Mouse (Mus musculus) midbrain, embryonic 12.5 days (tissue): ENCODE results near the gene Rnf169. TPM values are rescaled to one million over a fixed set of nuclear protein-coding genes. Genes with fewer than 3 reads are reported as not detected.
"Not testable (repeated sequence)": the region's sequence is repeated elsewhere in the genome, so short reads cannot be mapped to it uniquely, and the experiment has no call there.

Experiments used
- ATAC-seq: fragments of 200-750 bp; cut with Nextera tagmentation; 2 replicates; pipeline ENCODE4 v1.8.0; 2017; ENCODE audit warnings: low read depth, moderate TSS enrichment, moderate library complexity; ENCODE audit not compliant: low FRiP score
- H3K27ac ChIP-seq: fragments of 300-500 bp; sonication (generic); replicated peaks from 2 replicates; pipeline ENCODE4 v1.5.1; 2016; ENCODE audit warnings: mild to moderate bottlenecking
- H3K27me3 ChIP-seq: fragments of 300-500 bp; sonication (generic); 2 replicates; pipeline ENCODE4 v1.6.1; 2016; ENCODE audit warnings: mild to moderate bottlenecking
- H3K36me3 ChIP-seq: fragments of 300-500 bp; sonication (generic); 2 replicates; pipeline ENCODE4 v1.6.1; 2016
- H3K4me1 ChIP-seq: fragments of 300-500 bp; sonication (generic); 2 replicates; pipeline ENCODE4 v1.6.1; 2016
- H3K4me2 ChIP-seq: fragments of 300-500 bp; sonication (generic); replicated peaks from 2 replicates; pipeline ENCODE4 v1.6.1; 2016; ENCODE audit warnings: mild to moderate bottlenecking, moderate library complexity
- H3K4me3 ChIP-seq: fragments of 300-500 bp; sonication (generic); 2 replicates; pipeline ENCODE4 v1.5.1; 2016; ENCODE audit warnings: mild to moderate bottlenecking
- H3K9ac ChIP-seq: fragments of 300-500 bp; sonication (generic); replicated peaks from 2 replicates; pipeline ENCODE4 v1.6.1; 2016; ENCODE audit warnings: mild to moderate bottlenecking, moderate library complexity
- H3K9me3 ChIP-seq: fragments of 300-500 bp; sonication (generic); 2 replicates; pipeline ENCODE4 v1.6.1; 2016; ENCODE audit warnings: mild to moderate bottlenecking
- WGBS: fragments of 180-500 bp; shearing (Covaris S2); methylation state at CpG from one replicate; pipeline ENCODE4 v1.1.7; 2016; 5-methylcytosine and 5-hydroxymethylcytosine counted together
- polyA plus RNA-seq: library from polyadenylated mRNA; unstranded; fragments of >200 nt; fragmentation: Nextera tagmentation; extraction: Ambion mirVana; gene quantifications from 2 replicates; pipeline ENCODE4 v1.2.1, GENCODE M21; 2016

Gene Rnf169
- polyA plus RNA-seq, 1 experiment from 2014 or later = 7.4 TPM

GRCm38 (mm10) chr7:99960571-99960970 lies 19.7 kb downstream of the Rnf169 start:
- not testable (repeated sequence) for ATAC-seq, H3K9ac ChIP-seq, H3K36me3 ChIP-seq, H3K27me3 ChIP-seq, H3K4me2 ChIP-seq, H3K27ac ChIP-seq, H3K9me3 ChIP-seq, H3K4me3 ChIP-seq
- WGBS = 96% methylated on average over 2 of the region's 2 CpGs
- peaks cover 12% of the 10 kb centered on the region for H3K4me1 ChIP-seq

GRCm38 (mm10) chr7:99957226-99957965 lies 22.9 kb downstream of the Rnf169 start:
- no peaks in the 10 kb centered on the region for H3K27me3 ChIP-seq
- ATAC-seq = no peak
- H3K4me3 ChIP-seq = no peak overlapping the region
- H3K9ac ChIP-seq = no peak overlapping the region
- H3K4me1 ChIP-seq = no peaks in the 10 kb centered on the region
- 83% methylated on average over 12 of the region's 12 CpGs for WGBS
- no peaks in the 10 kb centered on the region for H3K36me3 ChIP-seq
- no peak overlapping the region for H3K4me2 ChIP-seq
- no peak overlapping the region for H3K27ac ChIP-seq
- no peaks in the 10 kb centered on the region for H3K9me3 ChIP-seq

GRCm38 (mm10) chr7:99956095-99956494 lies 24.2 kb downstream of the Rnf169 start:
- Histone ChIP-seq H3K9me3 (no peaks in the 10 kb centered on the region), H3K4me2 (no peak overlapping the region), H3K36me3 (peaks cover 7% of the 10 kb centered on the region; the same call in 1 of the 2 replicates), H3K4me1 (no peaks in the 10 kb centered on the region), H3K27me3 (no peaks in the 10 kb centered on the region), H3K4me3 (no peak overlapping the region), H3K27ac (no peak overlapping the region), H3K9ac (no peak overlapping the region)
- 99% methylated on average over 7 of the region's 7 CpGs for WGBS
- no peak for ATAC-seq

- H3K4me2 ChIP-seq = no peak overlapping the region
- no peak overlapping the region for H3K27ac ChIP-seq
- H3K9ac ChIP-seq = no peak overlapping the region
- WGBS = 94% methylated on average over 8 of the region's 8 CpGs
- no peaks in the 10 kb centered on the region for H3K4me1 ChIP-seq
- H3K9me3 ChIP-seq = no peaks in the 10 kb centered on the region
- ATAC-seq = no peak
- no peaks in the 10 kb centered on the region for H3K27me3 ChIP-seq
- peaks cover 7% of the 10 kb centered on the region; the same call in 1 of the 2 replicates for H3K36me3 ChIP-seq
- H3K4me3 ChIP-seq = no peak overlapping the region
Observed at GRCm38 (mm10) chr7:99954212-99954611, 26.0 kb downstream of the Rnf169 start.

- ATAC-seq = no peak
Observed at GRCm38 (mm10) chr7:99953442-99954098, 26.7 kb downstream of the Rnf169 start.

GRCm38 (mm10) chr7:99947329-99947728 lies 32.9 kb downstream of the Rnf169 start:
- no peaks in the 10 kb centered on the region for H3K4me1 ChIP-seq
- H3K27me3 ChIP-seq = no peaks in the 10 kb centered on the region
- 94% methylated on average over 9 of the region's 9 CpGs for WGBS
- no peaks in the 10 kb centered on the region for H3K9me3 ChIP-seq
- no peak overlapping the region for H3K4me3 ChIP-seq
- no peak overlapping the region for H3K9ac ChIP-seq
- peaks cover 62% of the 10 kb centered on the region for H3K36me3 ChIP-seq
- H3K27ac ChIP-seq = no peak overlapping the region
- H3K4me2 ChIP-seq = no peak overlapping the region
- ATAC-seq = no peak

More at GRCm38 (mm10) chr7:99953442-99954098, 26.7 kb downstream of the Rnf169 start:
- H3K36me3 ChIP-seq = peaks cover 7% of the 10 kb centered on the region; the same call in 1 of the 2 replicates
- H3K27me3 ChIP-seq = no peaks in the 10 kb centered on the region
- no peak overlapping the region for H3K4me3 ChIP-seq
- H3K4me2 ChIP-seq = no peak overlapping the region
- no peak overlapping the region for H3K9ac ChIP-seq
- 86% methylated on average over 6 of the region's 6 CpGs for WGBS
- H3K9me3 ChIP-seq = no peaks in the 10 kb centered on the region
- no peak overlapping the region for H3K27ac ChIP-seq
- no peaks in the 10 kb centered on the region for H3K4me1 ChIP-seq

GRCm38 (mm10) chr7:99946356-99946755 lies 33.9 kb downstream of the Rnf169 start:
- Histone ChIP-seq H3K4me2 (no peak overlapping the region), H3K4me3 (no peak overlapping the region), H3K36me3 (peaks cover 62% of the 10 kb centered on the region), H3K27me3 (no peaks in the 10 kb centered on the region), H3K4me1 (no peaks in the 10 kb centered on the region), H3K27ac (no peak overlapping the region), H3K9ac (no peak overlapping the region), H3K9me3 (no peaks in the 10 kb centered on the region)
- no peak for ATAC-seq
- WGBS = 93% methylated on average over 4 of the region's 4 CpGs

GRCm38 (mm10) chr7:99945939-99946338 lies 34.3 kb downstream of the Rnf169 start:
- H3K36me3 ChIP-seq = peaks cover 65% of the 10 kb centered on the region
- no peak overlapping the region for H3K27ac ChIP-seq
- no peaks in the 10 kb centered on the region for H3K4me1 ChIP-seq
- no peaks in the 10 kb centered on the region for H3K9me3 ChIP-seq
- WGBS = 93% methylated on average over 3 of the region's 3 CpGs
- H3K9ac ChIP-seq = no peak overlapping the region
- H3K27me3 ChIP-seq = no peaks in the 10 kb centered on the region
- no peak overlapping the region for H3K4me2 ChIP-seq
- H3K4me3 ChIP-seq = no peak overlapping the region
- no peak for ATAC-seq

GRCm38 (mm10) chr7:99945012-99945411 lies 35.2 kb downstream of the Rnf169 start:
- H3K4me2 ChIP-seq, H3K9me3 ChIP-seq, ATAC-seq, H3K27ac ChIP-seq, H3K4me1 ChIP-seq, H3K27me3 ChIP-seq, H3K4me3 ChIP-seq, H3K9ac ChIP-seq: not testable (repeated sequence)
- WGBS = 95% methylated on average over 22 of the region's 22 CpGs
- peaks cover 74% of the 10 kb centered on the region for H3K36me3 ChIP-seq

GRCm38 (mm10) chr7:99944520-99944919 lies 35.7 kb downstream of the Rnf169 start:
- Histone ChIP-seq H3K4me2 (no peak overlapping the region), H3K36me3 (peaks cover 78% of the 10 kb centered on the region), H3K9ac (no peak overlapping the region), H3K27me3 (no peaks in the 10 kb centered on the region), H3K4me1 (no peaks in the 10 kb centered on the region), H3K27ac (no peak overlapping the region), H3K4me3 (no peak overlapping the region), H3K9me3 (no peaks in the 10 kb centered on the region)
- 99% methylated on average over 3 of the region's 3 CpGs for WGBS
- ATAC-seq = no peak

GRCm38 (mm10) chr7:99940669-99941068 lies 39.6 kb downstream of the Rnf169 start:
- H3K4me1 ChIP-seq = no peaks in the 10 kb centered on the region
- H3K36me3 ChIP-seq = peaks cover 65% of the 10 kb centered on the region
- no peak overlapping the region for H3K4me2 ChIP-seq
- no peak overlapping the region for H3K27ac ChIP-seq
- ATAC-seq = no peak
- H3K4me3 ChIP-seq = no peak overlapping the region
- WGBS = 97% methylated on average over 1 of the region's 1 CpGs
- no peaks in the 10 kb centered on the region for H3K9me3 ChIP-seq
- no peak overlapping the region for H3K9ac ChIP-seq
- H3K27me3 ChIP-seq = no peaks in the 10 kb centered on the region

GRCm38 (mm10) chr7:99935758-99936157 lies 44.5 kb downstream of the Rnf169 start:
- H3K4me2 ChIP-seq = no peak overlapping the region
- H3K4me3 ChIP-seq = no peak overlapping the region
- no peaks in the 10 kb centered on the region for H3K27me3 ChIP-seq
- no peak overlapping the region for H3K27ac ChIP-seq
- no peak overlapping the region for H3K9ac ChIP-seq
- ATAC-seq = no peak
- WGBS = 89% methylated on average over 1 of the region's 1 CpGs
- no peaks in the 10 kb centered on the region for H3K4me1 ChIP-seq
- peaks cover 53% of the 10 kb centered on the region for H3K36me3 ChIP-seq
- no peaks in the 10 kb centered on the region for H3K9me3 ChIP-seq
